Mouse (Mus musculus): Measurements from ENCODE around the gene Ccdc60.
"Not testable (repeated sequence)": the region's sequence is repeated elsewhere in the genome, so short reads cannot be mapped to it uniquely, and the experiment has no call there.

Ccdc60 gene

GRCm38 (mm10) chr5:116189818-116190217, 99.0 kb downstream of the Ccdc60 start:
- no peak for DNase-seq

GRCm38 (mm10) chr5:116180594-116180993, 108.2 kb downstream of the Ccdc60 start:
- no peak for DNase-seq

- no peak for DNase-seq
Observed at GRCm38 (mm10) chr5:116171721-116172120, 117.1 kb downstream of the Ccdc60 start.

GRCm38 (mm10) chr5:116166965-116167364, 121.8 kb downstream of the Ccdc60 start:
- DNase-seq, result no peak

GRCm38 (mm10) chr5:116165203-116165888, 123.4 kb downstream of the Ccdc60 start:
- DNase-seq, result no peak

- no peak for DNase-seq
Observed at GRCm38 (mm10) chr5:116154811-116155210, 134.0 kb downstream of the Ccdc60 start.

- DNase-seq, result not testable (repeated sequence)
Observed at GRCm38 (mm10) chr5:116146446-116146845, 142.3 kb downstream of the Ccdc60 start.

GRCm38 (mm10) chr5:116144711-116145110, 144.1 kb downstream of the Ccdc60 start:
- no peak for DNase-seq

- DNase-seq, result no peak
Observed at GRCm38 (mm10) chr5:116140682-116141081, 148.1 kb downstream of the Ccdc60 start.

GRCm38 (mm10) chr5:116123344-116123743, 165.4 kb downstream of the Ccdc60 start:
- DNase-seq, result peak; percentile 78

- DNase-seq, result peak; percentile 68
Observed at GRCm38 (mm10) chr5:116116567-116116966, 172.2 kb downstream of the Ccdc60 start.

- no peak for DNase-seq
Observed at GRCm38 (mm10) chr5:116116110-116116509, 172.7 kb downstream of the Ccdc60 start.

GRCm38 (mm10) chr5:116115071-116115834, 173.5 kb downstream of the Ccdc60 start:
- no peak for DNase-seq

- DNase-seq, result no peak
Observed at GRCm38 (mm10) chr5:116108651-116109050, 180.1 kb downstream of the Ccdc60 start.

GRCm38 (mm10) chr5:116084231-116084630, 204.6 kb downstream of the Ccdc60 start:
- DNase-seq, result no peak

- DNase-seq, result no peak
Observed at GRCm38 (mm10) chr5:116083081-116083480, 205.7 kb downstream of the Ccdc60 start, which contains the start of gene Tmem233. Gene Tmem233 (minus strand): TSS chr5:116083244.

GRCm38 (mm10) chr5:116082241-116082900, 206.4 kb downstream of the Ccdc60 start:
- DNase-seq, result no peak

GRCm38 (mm10) chr5:116081616-116082015, 207.2 kb downstream of the Ccdc60 start:
- DNase-seq, result no peak

- no peak for DNase-seq
Observed at GRCm38 (mm10) chr5:116080736-116081135, 208.0 kb downstream of the Ccdc60 start.

All from thymus, postnatal 14 days (tissue).